Mouse (Mus musculus) gastrocnemius, postnatal 25 days (tissue): ENCODE data around the gene Igf2bp3. TPM values are rescaled to one million over a fixed set of nuclear protein-coding genes. Genes with fewer than 3 reads are reported as not detected.

ENCODE experiments used
- DNase-seq: peaks from one replicate; pipeline ENCODE4 v3.0.0; 2022
- total RNA-seq, 2 experiments: library from RNA; stranded (reverse); gene quantifications; 1 replicate in 1 of 2; 2 replicates in 1 of 2; pipeline ENCODE4 v1.2.3; 2021

The Igf2bp3 gene
- total RNA-seq, 2 experiments from 2014 or later: 0.15 to 0.29 TPM

DNA sequence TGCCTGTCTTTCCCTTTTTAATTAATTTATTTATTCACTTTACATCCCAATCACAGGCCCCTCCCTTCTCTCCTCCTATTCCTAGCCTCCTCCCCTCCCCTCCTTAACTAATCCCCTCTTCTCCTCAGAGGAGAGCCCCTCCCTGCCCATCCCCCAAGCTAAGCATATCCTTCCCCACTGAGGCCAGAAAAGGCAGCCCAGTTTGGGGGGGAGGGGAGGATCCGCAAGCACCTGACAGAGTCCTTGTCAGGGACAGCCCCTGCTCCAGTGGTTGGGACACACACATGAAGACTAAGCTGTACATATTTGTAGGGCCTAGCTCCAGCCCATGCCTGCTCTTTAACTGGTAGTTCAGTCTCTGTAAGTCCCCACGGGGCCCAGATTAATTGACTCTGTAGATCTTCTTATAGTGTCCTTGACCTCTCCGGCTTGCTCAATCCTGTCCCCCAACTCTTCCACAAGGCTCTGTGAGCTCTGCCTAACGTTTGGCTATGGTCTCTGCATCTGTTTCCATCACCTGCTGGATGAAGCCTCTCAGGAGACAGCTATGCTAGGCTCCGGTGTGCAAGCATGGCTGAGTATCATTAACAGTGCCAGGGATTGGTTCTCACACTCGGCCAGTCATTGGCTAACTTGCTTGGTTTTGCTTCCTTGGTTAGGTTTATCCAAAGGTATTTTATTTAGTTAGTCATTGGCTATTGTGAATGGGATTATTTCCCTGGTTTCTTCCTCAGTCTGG lies 82.2 kb downstream of the Igf2bp3 start:
- no peak for DNase-seq

- DNase-seq: no peak
Measured at GRCm38 (mm10) chr6:49131855-49132254, 82.9 kb downstream of the Igf2bp3 start.

DNA sequence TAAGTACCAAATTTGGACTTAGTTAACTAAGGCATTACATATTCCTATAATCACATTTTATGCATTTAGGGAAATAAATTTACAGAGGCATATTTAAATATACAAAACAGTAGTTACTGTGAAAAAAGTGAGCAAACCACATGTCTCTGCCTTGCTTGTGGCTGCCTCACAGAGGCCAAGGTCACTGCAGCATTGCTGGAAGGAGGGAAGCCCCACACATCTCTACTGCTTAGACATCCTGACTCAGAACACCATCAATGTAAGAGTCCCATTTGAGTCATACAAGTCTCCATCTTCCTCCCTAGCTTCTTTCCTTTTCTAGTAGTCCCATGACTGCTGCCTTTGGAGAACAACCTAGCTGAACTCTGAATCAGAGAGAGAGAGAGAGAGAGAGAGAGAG lies 84.4 kb downstream of the Igf2bp3 start:
- no peak for DNase-seq

GRCm38 (mm10) chr6:49120370-49120769 lies 94.4 kb downstream of the Igf2bp3 start:
- no peak for DNase-seq

DNA sequence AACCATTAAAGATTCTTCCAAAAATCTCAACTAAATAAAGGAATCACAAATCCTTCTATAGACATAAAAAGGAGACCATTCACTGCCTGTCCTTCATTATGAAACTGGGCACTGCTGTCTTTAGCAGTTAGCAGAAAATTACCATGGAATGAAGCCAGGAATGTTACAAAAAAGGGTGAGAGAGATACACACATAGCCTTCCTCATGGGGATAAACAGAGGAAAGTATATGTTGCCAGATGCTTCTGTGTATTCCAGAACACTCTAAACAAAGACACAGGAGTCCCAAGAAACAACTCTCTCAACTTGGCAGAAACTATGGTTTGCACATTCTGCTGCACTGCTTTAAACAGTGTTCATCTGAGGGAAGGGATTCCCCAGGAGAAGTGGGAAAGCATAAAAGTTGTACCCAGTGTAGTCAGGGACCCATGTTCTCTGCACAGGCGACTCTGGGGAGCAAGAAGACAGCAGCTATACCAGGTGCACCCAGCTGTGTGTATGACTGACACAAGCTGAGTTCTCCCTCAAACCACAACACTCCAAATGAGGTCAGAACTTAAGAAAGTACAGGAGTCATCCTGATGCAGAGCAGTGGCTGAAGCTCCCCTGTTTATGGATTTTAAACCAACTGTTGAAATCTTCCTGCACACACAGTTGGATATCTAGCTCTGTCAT lies 95.2 kb downstream of the Igf2bp3 start:
- no peak for DNase-seq

DNA sequence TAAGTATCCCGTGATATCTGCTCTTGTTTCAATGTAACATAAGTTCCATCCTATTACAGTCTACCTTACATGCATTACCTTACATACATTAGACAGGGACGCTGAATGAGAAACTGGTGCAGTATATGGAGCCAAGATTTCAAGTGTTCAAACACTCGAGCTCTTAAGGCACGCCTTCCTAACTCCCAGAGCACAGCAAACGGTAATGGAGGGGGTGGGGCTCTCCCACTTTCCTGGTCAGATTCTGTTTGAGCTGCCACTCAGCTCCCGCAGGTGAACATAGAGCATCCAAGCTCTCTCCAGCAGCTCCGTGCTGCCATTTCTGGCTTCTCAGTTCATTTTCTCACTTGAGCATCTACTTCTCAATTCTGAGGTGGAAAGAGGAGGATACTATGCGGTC lies 96.3 kb downstream of the Igf2bp3 start:
- no peak for DNase-seq

DNA sequence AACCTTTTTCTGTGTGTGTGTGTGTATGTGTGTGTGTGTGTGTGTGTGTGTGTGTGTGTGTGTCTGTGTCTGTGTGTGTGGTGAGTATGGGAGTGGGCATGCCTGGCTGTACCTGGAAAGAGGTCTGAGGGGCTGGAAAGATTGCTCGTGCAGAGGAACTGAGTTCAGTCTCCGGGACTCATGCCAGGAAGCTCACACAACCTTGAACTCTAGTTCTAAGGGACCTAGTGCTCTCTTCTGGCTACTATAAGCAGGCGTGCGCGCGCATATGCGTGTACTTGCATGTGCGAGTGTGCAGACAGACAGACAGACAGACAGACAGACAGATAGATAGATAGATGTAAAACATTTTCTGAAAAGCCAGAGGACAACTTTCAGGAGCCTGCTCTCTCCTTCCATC lies 98.5 kb downstream of the Igf2bp3 start:
- no peak for DNase-seq

DNA sequence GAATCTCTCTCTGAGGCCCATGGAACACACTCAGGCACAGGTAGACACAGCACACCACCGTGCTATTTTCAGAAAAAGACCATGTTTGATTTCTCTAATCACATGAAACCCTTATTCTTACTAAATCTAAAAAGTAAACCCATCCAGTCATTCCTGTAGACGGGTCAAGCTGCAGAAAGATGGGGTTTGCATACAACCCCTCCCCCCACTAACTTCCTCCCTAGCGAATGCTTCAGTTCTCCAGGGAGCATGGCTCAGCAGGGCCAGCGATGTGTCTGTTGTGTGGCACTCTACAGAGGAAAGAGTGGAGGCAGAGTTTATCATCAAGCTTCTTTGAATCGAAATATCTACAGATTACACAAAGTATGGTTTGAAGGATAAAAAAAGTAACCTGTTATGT lies 99.2 kb downstream of the Igf2bp3 start:
- no peak for DNase-seq

GRCm38 (mm10) chr6:49114457-49114856 lies 100.3 kb downstream of the Igf2bp3 start:
- no peak for DNase-seq

GRCm38 (mm10) chr6:49113895-49114294 lies 100.9 kb downstream of the Igf2bp3 start:
- no peak for DNase-seq

GRCm38 (mm10) chr6:49109196-49109595 lies 105.6 kb downstream of the Igf2bp3 start:
- DNase-seq: no peak

DNA sequence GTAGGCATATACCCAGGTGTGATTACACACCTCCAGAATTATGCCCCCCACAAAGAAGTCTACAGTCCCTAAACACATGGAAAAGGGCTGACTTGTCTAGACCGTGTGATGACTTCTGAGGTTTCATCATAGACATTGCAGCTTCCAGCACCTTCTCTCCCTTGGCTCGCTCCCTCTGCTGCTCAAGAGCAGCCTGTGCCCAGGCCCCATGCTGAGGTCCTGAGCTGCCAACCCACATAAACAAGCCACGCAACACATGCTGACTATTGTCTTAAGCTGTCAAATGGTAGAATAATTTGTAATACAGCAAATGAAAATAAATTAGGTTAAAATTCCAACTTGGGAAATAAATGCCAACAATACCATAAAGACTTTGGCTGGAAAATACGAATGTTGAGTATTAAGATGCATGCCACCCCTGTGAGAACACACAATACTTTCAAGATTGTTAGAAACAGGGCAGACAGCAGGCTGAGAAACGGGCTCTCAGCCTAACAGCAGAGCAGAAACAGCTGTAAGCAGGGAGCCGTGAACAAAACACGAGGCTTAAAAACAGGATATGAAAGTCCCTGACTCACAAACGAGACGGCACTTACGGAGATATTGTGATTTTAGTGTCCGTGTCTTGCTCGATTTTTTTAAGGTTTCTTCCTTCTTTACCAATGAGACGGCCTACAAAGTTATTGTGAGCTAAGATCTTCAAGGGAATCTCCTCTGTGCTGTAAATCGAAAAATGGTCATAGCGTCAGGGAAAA lies 107.8 kb downstream of the Igf2bp3 start:
- DNase-seq: no peak

GRCm38 (mm10) chr6:49099086-49099485 lies 115.7 kb downstream of the Igf2bp3 start:
- DNase-seq: no peak

GRCm38 (mm10) chr6:49097596-49098110 lies 117.1 kb downstream of the Igf2bp3 start:
- DNase-seq: peak; percentile 34

GRCm38 (mm10) chr6:49096933-49097461 lies 117.8 kb downstream of the Igf2bp3 start:
- DNase-seq: peak; percentile 85

DNA sequence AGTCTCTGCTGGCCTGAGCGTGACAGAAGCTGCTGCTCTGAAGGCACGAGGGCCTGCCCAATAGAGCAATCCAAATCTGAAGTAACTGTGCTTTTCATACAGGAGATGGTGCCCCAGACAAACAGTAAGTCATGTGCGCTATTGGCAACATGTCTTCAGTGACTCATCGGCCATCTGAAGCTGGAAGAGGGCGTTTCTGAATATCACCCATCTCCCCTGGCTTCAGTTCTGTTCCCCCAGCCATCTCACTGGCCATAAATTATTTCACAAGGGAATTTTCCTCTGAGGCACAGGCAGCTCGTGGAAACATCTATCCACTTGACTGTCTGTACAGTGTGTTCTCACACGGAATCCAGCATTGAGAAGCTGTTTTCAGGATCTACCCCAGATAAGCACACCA lies 118.3 kb downstream of the Igf2bp3 start:
- DNase-seq: peak; percentile 83

DNA sequence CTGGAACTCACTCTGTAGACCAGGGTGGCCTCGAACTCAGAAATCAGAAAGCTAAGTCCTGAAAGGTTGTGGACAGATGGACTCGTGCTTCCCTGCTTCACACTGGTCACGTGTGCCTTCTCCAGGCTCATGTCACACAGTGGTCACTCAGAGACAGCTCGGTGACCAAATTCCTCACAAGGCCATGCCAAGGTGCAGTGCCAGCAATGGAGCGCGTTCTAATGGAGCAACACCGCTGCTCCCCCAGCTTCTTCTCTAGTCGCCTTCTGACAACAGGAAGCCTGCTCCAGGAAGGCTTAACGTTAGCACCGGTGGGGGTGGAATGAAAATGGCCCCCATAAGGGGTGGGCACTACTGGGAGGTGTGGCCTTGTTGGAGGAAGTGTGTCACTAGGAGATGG lies 119.8 kb downstream of the Igf2bp3 start:
- DNase-seq: peak; percentile 7

DNA sequence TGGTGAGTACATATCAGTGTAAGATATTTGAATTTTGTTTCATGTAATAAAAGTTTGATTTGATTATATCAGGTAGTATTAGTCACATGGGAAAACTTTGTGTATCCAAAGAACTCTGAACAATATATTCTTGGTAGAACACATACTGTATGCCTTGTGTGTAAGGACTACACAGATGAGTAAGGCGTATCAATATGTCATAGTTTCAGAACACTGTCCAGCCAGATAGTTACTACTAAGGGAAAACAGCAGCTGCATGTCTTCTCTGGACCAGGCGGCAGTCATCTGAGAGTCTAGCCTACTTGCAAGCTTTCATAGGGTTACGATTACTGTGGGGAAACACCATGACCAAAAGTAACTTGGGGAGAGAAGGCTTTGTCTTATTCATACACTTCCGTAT lies 131.7 kb downstream of the Igf2bp3 start:
- DNase-seq: no peak

GRCm38 (mm10) chr6:49079313-49079712 lies 135.4 kb downstream of the Igf2bp3 start:
- DNase-seq: no peak

GRCm38 (mm10) chr6:49077894-49078293 lies 136.9 kb downstream of the Igf2bp3 start:
- no peak for DNase-seq

DNA sequence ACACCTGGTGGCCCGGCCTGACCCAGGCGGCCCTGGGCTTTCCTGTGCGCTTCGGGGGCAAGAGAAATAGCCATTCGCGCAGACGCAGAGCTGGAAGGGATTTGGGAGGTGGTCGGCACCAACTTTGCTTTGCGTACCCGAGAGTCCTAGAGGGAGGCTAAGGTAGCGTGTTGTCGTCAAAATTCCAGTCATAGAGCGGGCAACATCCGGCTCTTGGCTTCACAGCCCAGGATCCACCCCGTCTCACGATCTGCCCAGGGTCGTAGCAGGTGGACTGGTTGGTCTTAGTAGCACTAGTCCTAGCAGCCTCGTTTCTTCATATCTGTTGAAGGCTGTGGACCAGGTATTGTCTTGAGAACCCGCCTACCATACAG lies 140.7 kb downstream of the Igf2bp3 start:
- DNase-seq: no peak

GRCm38 (mm10) chr6:49073304-49074116 lies 141.2 kb downstream of the Igf2bp3 start, which contains the start of gene Malsu1:
Gene Malsu1 (plus strand): TSS chr6:49073795.
- DNase-seq: peak; percentile 92
